Mouse (Mus musculus) T-helper 2 cell (primary cell): ENCODE results near the gene Ntm.

Source experiments
- in situ Hi-C: fragments of 300-600 bp; cut with MboI, MseI; formaldehyde crosslinking; loops from one replicate; pipeline ENCODE4 v1.15.1; 2025; ENCODE audit warnings: high pct_unique_total_duplicates

Gene Ntm

GRCm38 (mm10) chr9:29661468-29662145, 301.3 kb downstream of the Ntm start:
- in situ Hi-C loops, result loop anchor here (10.0 to 25.0 kb wide), 2 partner anchors 751 to 1213 kb away; no protein-coding TSS in a partner anchor

- in situ Hi-C loops, result loop anchor here (10.0 to 25.0 kb wide), 2 partner anchors 752 to 1215 kb away; no protein-coding TSS in a partner anchor
Observed at GRCm38 (mm10) chr9:29660059-29660613, 302.8 kb downstream of the Ntm start.

- in situ Hi-C loops, result loop anchor here (25.0 kb wide), 1 partner anchor 754 kb away; no protein-coding TSS in a partner anchor
Observed at GRCm38 (mm10) chr9:29657761-29658465, 305.0 kb downstream of the Ntm start.

GRCm38 (mm10) chr9:29654885-29655284, 308.1 kb downstream of the Ntm start:
- in situ Hi-C loops, result loop anchor here (25.0 kb wide), 1 partner anchor 757 kb away; no protein-coding TSS in a partner anchor

- in situ Hi-C loops, result loop anchor here (25.0 kb wide), 1 partner anchor 759 kb away; no protein-coding TSS in a partner anchor
Observed at GRCm38 (mm10) chr9:29653678-29654235, 309.2 kb downstream of the Ntm start.

GRCm38 (mm10) chr9:29652854-29653253, 310.1 kb downstream of the Ntm start:
- in situ Hi-C loops, result loop anchor here (25.0 kb wide), 1 partner anchor 759 kb away; no protein-coding TSS in a partner anchor

GRCm38 (mm10) chr9:29651856-29652255, 311.1 kb downstream of the Ntm start:
- in situ Hi-C loops, result loop anchor here (25.0 kb wide), 1 partner anchor 760 kb away; no protein-coding TSS in a partner anchor

GRCm38 (mm10) chr9:29651226-29651625, 311.7 kb downstream of the Ntm start:
- in situ Hi-C loops, result loop anchor here (25.0 kb wide), 1 partner anchor 761 kb away; no protein-coding TSS in a partner anchor

GRCm38 (mm10) chr9:29650679-29651078, 312.3 kb downstream of the Ntm start:
- in situ Hi-C loops, result loop anchor here (25.0 kb wide), 1 partner anchor 762 kb away; no protein-coding TSS in a partner anchor

- in situ Hi-C loops, result loop anchor here (25.0 kb wide), 1 partner anchor 762 kb away; no protein-coding TSS in a partner anchor
Observed at GRCm38 (mm10) chr9:29650266-29650665, 312.7 kb downstream of the Ntm start.

- in situ Hi-C loops, result loop anchor here (5.0 kb wide), 1 partner anchor 1381 kb away; no protein-coding TSS in a partner anchor
Observed at GRCm38 (mm10) chr9:29648256-29648655, 314.7 kb downstream of the Ntm start.

- in situ Hi-C loops, result loop anchor here (5.0 kb wide), 1 partner anchor 1380 kb away; no protein-coding TSS in a partner anchor
Observed at GRCm38 (mm10) chr9:29647764-29648163, 315.2 kb downstream of the Ntm start.

- in situ Hi-C loops, result loop anchor here (5.0 kb wide), 1 partner anchor 1379 kb away; no protein-coding TSS in a partner anchor
Observed at GRCm38 (mm10) chr9:29645796-29646400, 317.0 kb downstream of the Ntm start.

GRCm38 (mm10) chr9:29642997-29643657, 319.8 kb downstream of the Ntm start:
- in situ Hi-C loops, result no loop called here

- in situ Hi-C loops, result no loop called here
Observed at GRCm38 (mm10) chr9:29637335-29637734, 325.6 kb downstream of the Ntm start.

- in situ Hi-C loops, result no loop called here
Observed at GRCm38 (mm10) chr9:29617181-29617580, 345.8 kb downstream of the Ntm start.

GRCm38 (mm10) chr9:29612020-29612612, 350.8 kb downstream of the Ntm start:
- in situ Hi-C loops, result no loop called here

GRCm38 (mm10) chr9:29610867-29611266, 352.1 kb downstream of the Ntm start:
- in situ Hi-C loops, result no loop called here

GRCm38 (mm10) chr9:29597665-29598064, 365.3 kb downstream of the Ntm start:
- in situ Hi-C loops, result no loop called here

GRCm38 (mm10) chr9:29595321-29595720, 367.6 kb downstream of the Ntm start:
- in situ Hi-C loops, result no loop called here
